Mouse (Mus musculus): ENCODE results near the gene Spata2.

Gene Spata2

DNA sequence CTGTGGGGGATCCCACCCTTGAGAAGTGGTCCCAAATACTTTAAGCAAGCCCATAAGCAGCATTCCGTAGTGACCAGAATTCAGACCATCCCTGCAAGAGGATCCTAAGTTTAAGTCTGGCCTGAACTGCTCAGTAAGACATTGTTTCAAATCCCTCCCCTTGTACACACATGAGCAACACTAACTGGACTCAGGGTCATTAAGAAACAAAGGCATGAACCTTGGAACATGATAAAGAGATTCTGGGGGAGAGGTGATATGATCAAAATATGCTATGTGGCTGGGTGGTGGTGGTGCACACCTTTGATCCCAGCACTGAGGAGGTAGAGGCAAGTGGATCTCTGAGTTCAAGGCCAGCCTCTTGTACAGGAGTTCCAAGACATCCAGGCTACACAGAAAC is 13.2 kb downstream of the Spata2 start:
- no peak for DNase-seq

DNA sequence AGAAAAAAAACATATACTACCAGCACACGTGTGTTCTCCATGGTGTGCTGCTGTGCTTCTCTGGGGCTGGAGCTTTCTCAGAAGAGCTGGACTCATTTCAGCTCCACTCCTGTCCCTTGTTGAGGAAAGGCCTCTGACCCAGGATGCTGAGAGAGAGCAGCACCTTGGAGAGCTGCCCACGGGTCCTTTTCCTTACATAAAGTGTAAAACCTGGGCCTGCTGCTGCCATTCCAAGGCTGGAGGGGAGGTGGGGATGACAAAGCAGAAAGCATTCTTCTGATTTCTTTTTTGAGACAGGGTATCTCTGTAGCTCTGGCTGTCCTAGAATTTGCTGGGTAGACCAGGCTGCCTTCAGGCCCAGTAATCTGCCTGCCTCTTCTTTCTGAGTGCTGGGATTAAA is 14.6 kb downstream of the Spata2 start:
- DNase-seq = no peak

- DNase-seq = no peak
These were observed 15.9 kb downstream of the Spata2 start for GRCm38 (mm10) chr2:167476762-167477161.

DNA sequence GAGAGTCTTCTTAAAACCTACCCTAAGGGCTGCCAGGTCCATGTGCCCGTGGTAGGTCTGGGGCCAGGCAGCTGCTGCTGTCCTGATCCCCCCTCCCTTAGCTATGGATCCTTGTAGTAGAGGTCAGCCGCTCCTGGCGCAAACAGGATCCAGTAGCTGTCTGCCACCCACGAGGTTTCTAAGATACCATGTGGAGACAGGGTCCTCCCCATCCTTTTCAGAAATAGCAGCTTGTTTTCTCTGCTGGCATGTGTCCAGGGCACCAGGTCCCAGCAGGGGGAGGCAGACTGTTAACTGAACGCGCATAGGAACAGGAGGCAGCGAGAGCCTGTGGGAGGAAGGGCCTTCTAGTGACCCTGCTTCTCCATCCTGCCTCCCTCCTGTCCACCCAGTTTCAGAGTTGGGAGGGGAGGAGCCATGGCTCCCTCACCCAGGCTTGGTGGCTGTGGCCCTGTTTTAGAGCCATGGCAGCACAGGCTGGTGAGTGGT is 16.4 kb downstream of the Spata2 start:
- DNase-seq = peak; percentile 77

DNA sequence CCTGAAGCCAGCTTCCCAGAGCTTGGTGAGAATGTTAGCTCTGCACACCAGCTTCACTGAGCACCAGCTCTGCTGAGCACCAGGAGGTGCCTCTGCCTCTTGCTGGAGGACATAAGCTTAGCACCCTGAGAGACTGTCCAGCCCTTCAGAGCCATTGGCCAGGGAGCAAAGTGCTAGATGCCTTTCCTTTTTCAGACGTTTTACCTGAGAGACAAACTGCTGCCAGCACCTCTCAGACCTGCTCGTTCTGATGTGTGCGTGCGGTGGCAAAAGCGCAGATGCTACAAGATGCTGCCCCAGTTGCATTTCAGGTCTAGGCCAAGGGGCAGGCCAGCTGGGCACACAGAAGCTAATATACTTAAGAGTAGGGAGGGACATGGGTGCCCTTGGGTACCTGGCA is 17.1 kb downstream of the Spata2 start:
- DNase-seq = no peak

DNA sequence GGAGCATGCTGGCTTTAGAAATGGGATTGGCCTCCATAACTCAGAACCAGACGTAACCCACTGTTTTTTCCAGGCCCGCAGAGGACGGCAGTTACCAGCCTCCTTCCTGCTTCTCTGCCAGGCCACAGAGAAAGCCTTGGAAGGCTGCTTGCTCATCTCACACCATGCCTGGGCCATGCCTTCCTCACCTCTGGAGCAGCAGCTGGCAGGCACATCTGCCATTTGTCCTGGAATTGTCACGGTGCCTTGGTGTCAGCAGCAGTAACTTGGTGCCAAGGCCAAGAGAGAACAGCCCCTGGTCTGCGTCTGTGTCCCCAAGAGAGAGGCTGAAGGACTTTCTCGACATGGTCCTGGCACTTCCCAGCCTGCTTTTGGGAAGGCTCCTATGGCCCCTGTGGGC is 18.5 kb downstream of the Spata2 start:
- DNase-seq = no peak

- DNase-seq = no peak
These were observed 21.1 kb downstream of the Spata2 start for GRCm38 (mm10) chr2:167471585-167471984.

DNA sequence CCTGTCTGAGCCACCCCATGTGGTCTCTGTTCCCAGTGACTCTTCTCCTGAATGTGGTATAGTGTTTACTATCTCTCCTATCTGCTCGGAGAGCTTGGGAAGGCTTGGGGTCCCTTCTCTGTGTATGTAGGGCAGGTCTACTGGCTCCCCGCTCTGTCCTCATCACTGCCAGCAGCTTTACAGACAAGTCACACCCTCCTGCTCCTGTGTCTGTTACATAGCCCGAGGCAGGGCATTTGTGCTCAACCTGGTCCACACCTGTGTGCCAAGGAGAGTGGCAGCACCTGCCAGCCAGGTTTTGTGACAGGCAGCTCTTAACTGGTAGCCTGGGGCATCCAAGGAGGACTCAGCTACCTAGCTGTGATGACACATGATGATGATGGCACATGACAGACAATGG is 22.1 kb downstream of the Spata2 start:
- no peak for DNase-seq

DNA sequence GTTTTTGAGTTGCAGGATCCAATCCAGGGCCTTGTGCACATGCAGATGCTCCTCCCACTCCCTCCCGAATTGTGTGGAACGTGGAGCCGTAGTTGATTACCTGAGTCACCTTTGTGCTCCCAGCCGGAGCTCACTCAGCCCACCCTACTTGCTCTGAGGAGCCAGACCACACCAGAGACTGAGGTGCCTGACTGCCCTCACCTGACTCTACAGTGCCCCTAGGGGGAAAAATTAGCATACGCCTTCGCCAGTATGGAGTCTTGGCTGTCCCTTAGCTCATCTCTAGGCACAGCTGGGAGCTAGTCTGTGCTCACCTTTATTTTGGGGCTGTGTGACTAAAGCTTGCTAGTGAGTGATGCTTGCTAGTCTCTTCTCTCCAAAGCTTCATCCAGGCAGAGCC is 24.2 kb downstream of the Spata2 start:
- no peak for DNase-seq

GRCm38 (mm10) chr2:167467214-167467613 is 25.5 kb downstream of the Spata2 start:
- DNase-seq = no peak

GRCm38 (mm10) chr2:167465951-167466350 is 26.7 kb downstream of the Spata2 start:
- DNase-seq = no peak

DNA sequence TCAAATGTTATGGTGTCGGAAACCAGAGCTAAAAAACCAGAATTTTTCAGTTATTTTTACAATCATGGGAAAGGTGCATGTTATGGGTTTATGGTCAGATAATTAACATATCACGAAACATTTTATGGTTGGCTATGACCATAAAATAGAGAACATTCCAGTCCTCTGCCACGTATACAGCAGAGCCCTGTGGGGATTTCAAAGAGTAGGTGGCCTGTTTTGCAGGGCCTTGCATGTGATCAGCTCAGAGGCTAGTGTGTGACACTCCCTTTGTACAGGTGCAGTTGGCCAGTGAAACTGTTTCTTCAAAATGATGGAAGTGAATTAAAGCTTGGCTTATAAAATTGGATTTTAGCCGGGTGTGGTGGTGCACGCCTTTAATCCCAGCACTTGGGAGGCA is 28.9 kb downstream of the Spata2 start:
- no peak for DNase-seq

DNA sequence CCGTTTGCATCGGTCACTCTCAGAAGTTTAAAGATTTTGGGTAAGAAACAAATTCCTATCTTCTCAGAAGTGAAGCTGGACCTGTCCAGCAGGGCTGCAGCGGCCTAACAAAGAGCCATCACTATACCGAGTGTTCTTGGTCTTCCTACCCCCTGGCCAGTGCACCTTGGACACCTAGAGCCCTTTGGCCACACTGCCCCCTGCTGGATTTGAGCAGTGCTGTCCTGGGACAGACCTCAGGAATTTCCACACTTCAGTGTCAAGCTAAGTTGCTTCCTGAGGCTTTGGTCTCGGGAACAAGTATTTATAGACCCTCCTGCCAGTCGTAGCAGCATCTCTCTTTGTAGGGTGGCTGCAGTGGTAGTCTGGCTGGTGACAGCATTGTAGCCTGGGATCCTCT is 29.7 kb downstream of the Spata2 start:
- peak; percentile 59 for DNase-seq

DNA sequence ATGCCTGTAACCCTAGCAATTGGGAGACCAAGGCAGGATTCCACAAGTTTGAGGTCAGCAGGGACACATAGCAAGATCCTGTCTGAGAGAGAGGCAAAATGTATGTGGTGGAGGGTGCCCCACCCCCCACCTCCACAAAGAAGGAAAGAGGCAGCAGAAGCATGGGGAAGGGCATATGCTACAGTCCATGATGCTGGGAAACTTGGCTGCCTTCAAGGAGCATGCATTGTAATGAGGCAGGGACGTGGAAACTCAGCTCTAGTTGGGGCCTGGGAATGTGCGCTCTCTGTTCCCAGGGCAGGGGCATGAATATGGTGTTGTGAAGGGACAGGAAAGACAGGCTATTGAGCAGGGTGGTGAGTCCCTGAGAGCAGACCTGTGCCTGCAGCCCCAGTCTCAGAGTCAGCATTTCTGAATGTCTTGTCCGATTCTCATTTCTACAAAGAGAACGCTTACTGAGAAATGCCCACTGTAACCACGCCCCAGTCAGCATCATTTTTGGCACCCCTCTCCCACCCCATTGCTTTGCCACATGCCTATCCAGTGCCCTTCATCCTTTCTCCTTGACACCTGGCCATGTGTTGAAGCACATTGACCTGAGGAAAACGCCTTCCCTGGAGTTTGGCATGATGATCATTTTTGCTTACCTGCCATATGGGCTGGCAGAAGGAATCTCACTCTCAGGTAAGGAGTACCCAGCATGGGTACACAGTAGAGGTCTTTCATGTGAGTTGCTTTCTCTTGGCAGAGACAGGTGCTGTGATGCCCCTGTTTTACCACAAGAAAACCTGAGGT is 33.4 kb downstream of the Spata2 start:
- no peak for DNase-seq

DNA sequence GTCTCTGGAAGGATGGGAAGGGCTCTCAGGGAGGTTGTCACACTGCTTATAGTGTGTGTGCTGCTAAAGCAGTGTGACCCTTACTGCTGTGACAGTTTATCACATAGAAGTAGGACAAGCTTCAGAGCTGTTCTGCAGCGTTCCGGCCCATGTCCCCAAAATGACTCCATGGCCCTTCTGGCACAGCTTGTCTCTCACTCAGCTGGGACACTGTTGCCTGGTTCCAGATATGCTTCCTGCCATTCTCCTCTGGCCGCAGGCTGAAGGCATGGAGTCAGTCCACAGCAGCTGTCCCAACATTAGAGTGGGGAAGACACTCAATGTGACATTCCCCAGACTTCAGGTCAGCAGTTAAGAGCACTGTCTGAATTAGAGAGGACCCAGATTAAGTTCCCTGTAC is 34.1 kb downstream of the Spata2 start:
- no peak for DNase-seq

GRCm38 (mm10) chr2:167457213-167457612 is 35.5 kb downstream of the Spata2 start:
- DNase-seq = no peak

DNA sequence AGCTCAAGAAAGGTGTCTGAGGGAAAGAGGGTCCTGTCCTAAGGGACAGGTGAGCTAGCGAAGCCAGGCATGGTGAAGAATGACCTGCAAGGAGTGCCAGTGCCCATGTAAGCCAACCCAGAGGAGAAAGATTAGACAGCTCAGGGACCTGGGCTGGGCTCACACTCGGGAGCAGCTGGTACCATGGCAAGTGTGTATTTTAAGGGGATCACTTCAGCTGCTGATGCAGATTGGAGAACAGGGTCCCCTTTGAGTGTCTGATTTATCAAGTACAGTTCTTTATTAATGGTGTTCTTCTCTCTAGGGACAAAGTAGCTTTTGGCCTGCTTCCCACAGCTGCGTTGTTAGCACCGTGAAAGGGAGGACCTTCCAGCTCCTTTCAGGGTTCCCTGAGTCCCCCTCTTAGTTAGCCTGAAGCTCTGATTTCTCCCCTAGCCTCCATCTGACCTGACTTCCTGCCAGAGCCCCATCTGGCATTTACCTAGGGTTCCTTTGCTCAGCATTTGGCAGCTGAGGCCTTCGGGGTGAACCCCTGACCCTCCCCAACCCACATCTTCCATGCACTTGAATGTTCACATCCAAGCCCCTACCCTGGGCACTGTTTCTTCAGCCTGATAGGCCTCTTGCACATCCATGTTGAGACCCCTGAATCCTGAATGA is 36.2 kb downstream of the Spata2 start:
- no peak for DNase-seq

DNA sequence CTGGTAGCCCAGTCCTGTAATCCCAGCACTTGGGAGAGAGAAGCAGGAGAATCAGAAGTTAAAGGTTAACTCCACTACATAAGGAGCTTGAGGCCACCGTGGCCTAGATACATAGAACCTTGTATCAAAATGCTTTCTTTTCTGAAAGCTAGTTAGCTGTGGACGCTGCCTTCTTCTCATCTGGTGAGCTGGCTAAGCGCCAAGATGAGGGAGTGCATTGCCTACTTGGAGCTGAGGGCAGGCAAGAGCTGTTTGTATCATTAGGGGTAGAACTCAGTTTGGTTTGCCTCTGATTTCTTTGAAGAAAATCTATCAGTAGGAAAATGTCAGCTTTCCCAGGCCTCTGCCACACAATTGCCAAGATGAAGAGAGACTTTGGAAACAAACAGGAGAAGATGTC is 38.9 kb downstream of the Spata2 start:
- DNase-seq = no peak

GRCm38 (mm10) chr2:167450647-167451046 is 42.0 kb downstream of the Spata2 start:
- DNase-seq = no peak

GRCm38 (mm10) chr2:167449331-167450275 is 43.1 kb downstream of the Spata2 start:
- DNase-seq = no peak

- no peak for DNase-seq
These were observed 45.1 kb downstream of the Spata2 start for GRCm38 (mm10) chr2:167447629-167448028.

- no peak for DNase-seq
These were observed 45.5 kb downstream of the Spata2 start for GRCm38 (mm10) chr2:167447207-167447606.
